Mouse (Mus musculus) cerebellum, adult 2 months (tissue): ENCODE measurements around the gene Atp23.

Experiments used
- CTCF ChIP-seq: fragments of 200-500 bp; IDR thresholded peaks from 2 replicates; pipeline ENCODE4 v1.5.1; 2011; ENCODE audit warnings: low read depth, mild to moderate bottlenecking, control low read depth, low read length, moderate library complexity, borderline replicate concordance; ENCODE audit not compliant: insufficient read depth
- POLR2A ChIP-seq: fragments of 200-500 bp; IDR thresholded peaks from 2 replicates; pipeline ENCODE4 v1.6.1; 2011; ENCODE audit warnings: low read length, control low read depth, borderline replicate concordance; ENCODE audit not compliant: insufficient read depth

- TF ChIP-seq CTCF (no peak), POLR2A (no peak)
These were observed 28.4 kb upstream of the Atp23 start for GRCm38 (mm10) chr10:126929543-126929942.
